36 mouse cellular contexts compared by ENCODE assay signal in the genomic region with DNA sequence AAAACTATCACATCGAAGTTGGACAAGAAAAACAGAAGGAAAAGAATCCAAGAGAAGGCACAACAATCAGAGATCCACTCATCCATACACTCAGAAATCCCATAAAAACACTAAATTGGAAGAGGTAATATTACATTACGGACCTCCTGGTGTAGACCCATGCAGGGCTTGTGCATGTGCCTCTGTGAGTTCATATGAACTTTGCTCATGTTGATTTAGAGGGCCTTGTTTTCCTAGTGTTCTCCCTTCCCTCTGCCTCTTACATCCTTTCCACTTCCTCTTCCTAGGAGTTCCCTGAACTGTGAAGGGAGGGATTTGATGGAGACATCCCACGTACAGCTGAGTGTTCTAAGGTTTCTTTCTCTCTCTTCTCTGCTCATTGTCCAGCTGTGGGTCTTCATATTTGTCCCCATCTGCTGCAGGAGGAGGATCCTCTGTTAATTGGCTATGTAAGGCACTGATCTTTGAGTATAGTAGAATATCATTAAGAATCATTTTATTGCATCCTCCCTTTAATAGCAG. TPM values are rescaled to one million over a fixed set of nuclear protein-coding genes. Genes with fewer than 3 reads are reported as not detected.
"Had no signal": no experiment of that assay in that cellular context is flagged by ENCODE, and none has a peak within 500 bp of the region (broad histone marks: within the 10 kb centered on the region; RNA-seq: fewer than 3 reads in every experiment).

No protein-coding gene starts in this region.

- H3K4me1 ChIP-seq: limb, embryonic 10.5 days; limb, embryonic 12.5 days; limb, embryonic 13.5 days; limb, embryonic 15.5 days; liver, embryonic 12.5 days; liver, embryonic 13.5 days; liver, embryonic 15.5 days; lung, embryonic 15.5 days; megakaryocyte, embryonic 14.5 days; midbrain, embryonic 10.5 days; midbrain, embryonic 12.5 days; midbrain, embryonic 13.5 days; midbrain, embryonic 15.5 days; neural tube, embryonic 12.5 days; neural tube, embryonic 13.5 days had no signal

- H3K4me3 ChIP-seq: limb, embryonic 10.5 days; limb, embryonic 12.5 days; limb, embryonic 13.5 days; limb, embryonic 15.5 days; liver, embryonic 12.5 days; liver, embryonic 13.5 days; liver, embryonic 15.5 days; lung, embryonic 15.5 days; megakaryocyte, embryonic 14.5 days; midbrain, embryonic 10.5 days; midbrain, embryonic 12.5 days; midbrain, embryonic 13.5 days; midbrain, embryonic 15.5 days; myocyte; neural tube, embryonic 12.5 days; neural tube, embryonic 13.5 days had no signal

- H3K36me3 ChIP-seq: limb, embryonic 10.5 days; limb, embryonic 12.5 days; limb, embryonic 13.5 days; limb, embryonic 15.5 days; liver, embryonic 12.5 days; liver, embryonic 13.5 days; liver, embryonic 15.5 days; lung, embryonic 15.5 days; midbrain, embryonic 10.5 days; midbrain, embryonic 12.5 days; midbrain, embryonic 13.5 days; midbrain, embryonic 15.5 days; neural tube, embryonic 12.5 days; neural tube, embryonic 13.5 days had no signal

- DNase-seq: left cerebral cortex, postnatal 4 days; liver; liver, embryonic 13.5 days; liver, postnatal 0 days; lung, adult 18-20 months; lung, adult 2 months; lung, embryonic 14.5 days; lung, postnatal 10 days; lung, postnatal 14 days; lung, postnatal 36 days; lung, postnatal 4 days; midbrain, embryonic 14.5 days had no signal

- H3K4me2 ChIP-seq: limb, embryonic 12.5 days; limb, embryonic 13.5 days; limb, embryonic 15.5 days; liver, embryonic 11.5 days; liver, embryonic 12.5 days; liver, embryonic 13.5 days; liver, embryonic 15.5 days; lung, embryonic 14.5 days; lung, embryonic 15.5 days; midbrain, embryonic 11.5 days; midbrain, embryonic 12.5 days; midbrain, embryonic 13.5 days; midbrain, embryonic 15.5 days; neural tube, embryonic 12.5 days; neural tube, embryonic 13.5 days had no signal

- H3K27me3 ChIP-seq: limb, embryonic 12.5 days; limb, embryonic 13.5 days; limb, embryonic 15.5 days; liver, embryonic 12.5 days; liver, embryonic 13.5 days; liver, embryonic 15.5 days; lung, embryonic 15.5 days; megakaryocyte, embryonic 14.5 days; midbrain, embryonic 12.5 days; midbrain, embryonic 13.5 days; midbrain, embryonic 15.5 days; neural tube, embryonic 12.5 days; neural tube, embryonic 13.5 days had no signal

- ATAC-seq: liver, embryonic 12.5 days; liver, postnatal 0 days; lung, postnatal 0 days; midbrain, embryonic 13.5 days; midbrain, embryonic 15.5 days; midbrain, embryonic 16.5 days had no signal

- H3K9ac ChIP-seq: limb, embryonic 12.5 days; limb, embryonic 13.5 days; limb, embryonic 15.5 days; liver, embryonic 12.5 days; liver, embryonic 13.5 days; liver, embryonic 14.5 days; liver, embryonic 15.5 days; liver, postnatal 0 days; lung, embryonic 14.5 days; lung, embryonic 15.5 days; midbrain, embryonic 12.5 days; midbrain, embryonic 13.5 days; midbrain, embryonic 15.5 days; neural tube, embryonic 12.5 days; neural tube, embryonic 13.5 days had no signal

- H3K27ac ChIP-seq: limb, embryonic 10.5 days; limb, embryonic 12.5 days; limb, embryonic 13.5 days; limb, embryonic 15.5 days; liver, embryonic 12.5 days; liver, embryonic 13.5 days; liver, embryonic 14.5 days; liver, embryonic 15.5 days; lung, embryonic 15.5 days; macrophage; midbrain, embryonic 10.5 days; midbrain, embryonic 12.5 days; midbrain, embryonic 13.5 days; midbrain, embryonic 15.5 days; neural tube, embryonic 12.5 days; neural tube, embryonic 13.5 days had no signal

- H3K9me3 ChIP-seq: limb, embryonic 10.5 days; limb, embryonic 12.5 days; limb, embryonic 13.5 days; limb, embryonic 15.5 days; liver, embryonic 12.5 days; liver, embryonic 13.5 days; liver, embryonic 15.5 days; lung, embryonic 15.5 days; megakaryocyte, embryonic 14.5 days; midbrain, embryonic 10.5 days; midbrain, embryonic 12.5 days; midbrain, embryonic 13.5 days; midbrain, embryonic 15.5 days; neural tube, embryonic 12.5 days; neural tube, embryonic 13.5 days had no signal

RNA-seq across cellular contexts. Expression of a gene that starts 58.9 kb away (rescaled TPM):
- polyA plus RNA-seq: liver, adult 2 months; lung, adult 2 months; lung, postnatal 0 days; macrophage; myocyte; neural tube, embryonic 11.5 days had no signal

RNA-seq across cellular contexts. Expression of a gene that starts 59.6 kb away (rescaled TPM):
- polyA plus RNA-seq: liver, adult 2 months; liver, postnatal 0 days; lung, adult 2 months; lung, embryonic 16.5 days; lung, postnatal 0 days; macrophage; myocyte had no signal
